Mouse (Mus musculus): ENCODE data around the gene Ticam1.

- TF ChIP-seq POLR2A (IDR thresholded peaks at IDR 0.05; ENCODE audit: borderline replicate concordance, extremely low read depth, insufficient read depth, insufficient read length, poor library complexity, severe bottlenecking) (no peak), CTCF (IDR thresholded peaks at IDR 0.05; ENCODE audit: borderline replicate concordance, extremely low read depth, insufficient read depth, insufficient read length) (no peak)
Measured at GRCm38 (mm10) chr17:56305156-56305555, 28.6 kb upstream of the Ticam1 start.

All from brain, embryonic 14.5 days (tissue).